Mouse (Mus musculus) intestine, embryonic 14.5 days (tissue): ENCODE data around the gene Smad3. TPM values are rescaled to one million over a fixed set of nuclear protein-coding genes. Genes with fewer than 3 reads are reported as not detected.

Experiments
- ATAC-seq: fragments of 200-750 bp; cut with Nextera tagmentation; replicated peaks from 2 replicates; pipeline ENCODE4 v1.8.0; 2017; ENCODE audit warnings: low read depth, moderate number of reproducible peaks, moderate TSS enrichment, moderate library complexity; ENCODE audit not compliant: low FRiP score, low TSS enrichment
- DNase-seq: peaks from one replicate; pipeline ENCODE4 v3.0.0-alpha.2; 2018; ENCODE audit warnings: low spot score
- H3K27ac ChIP-seq: fragments of 300-500 bp; sonication (generic); 2 replicates; pipeline ENCODE4 v1.5.1; 2014; ENCODE audit warnings: low read depth, mild to moderate bottlenecking, control low read depth
- H3K27me3 ChIP-seq: fragments of 300-500 bp; sonication (generic); replicated peaks from 2 replicates; pipeline ENCODE4 v1.6.1; 2014; ENCODE audit warnings: low read length, control low read depth; ENCODE audit not compliant: control insufficient read depth, insufficient read depth
- H3K36me3 ChIP-seq: fragments of 300-500 bp; sonication (generic); 2 replicates; pipeline ENCODE4 v1.6.1; 2014; ENCODE audit warnings: low read length, control low read depth; ENCODE audit not compliant: control insufficient read depth, insufficient read depth
- H3K4me1 ChIP-seq: fragments of 300-500 bp; sonication (generic); replicated peaks from 2 replicates; pipeline ENCODE4 v1.6.1; 2014; ENCODE audit warnings: low read length, control low read depth, mixed read lengths; ENCODE audit not compliant: control insufficient read depth, insufficient read depth
- H3K4me2 ChIP-seq: fragments of 300-500 bp; sonication (generic); 2 replicates; pipeline ENCODE4 v1.6.1; 2014; ENCODE audit warnings: low read length
- H3K4me3 ChIP-seq: fragments of 300-500 bp; sonication (generic); 2 replicates; pipeline ENCODE4 v1.5.1; 2014; ENCODE audit warnings: low read depth, low read length, control low read depth, mixed read lengths
- H3K9ac ChIP-seq: fragments of 300-500 bp; sonication (generic); 2 replicates; pipeline ENCODE4 v1.6.1; 2014; ENCODE audit warnings: mild to moderate bottlenecking, low read length
- H3K9me3 ChIP-seq: fragments of 300-500 bp; sonication (generic); 2 replicates; pipeline ENCODE4 v1.6.1; 2016; ENCODE audit warnings: low read length, control low read depth; ENCODE audit not compliant: control insufficient read depth
- WGBS: fragments of 180-500 bp; shearing (Covaris S2); extraction: QIAGEN DNeasy Blood & Tissue Kit; methylation state at CpG from one replicate; pipeline ENCODE4 v1.1.7; 2014; 5-methylcytosine and 5-hydroxymethylcytosine counted together
- polyA plus RNA-seq: library from polyadenylated mRNA; unstranded; fragments of >200 nt; fragmentation: Nextera tagmentation; extraction: Ambion mirVana; gene quantifications from 2 replicates; pipeline ENCODE4 v1.2.1, GENCODE M21; 2014

Gene Smad3
- polyA plus RNA-seq, 1 experiment from 2014 or later = 12.7 TPM

DNA sequence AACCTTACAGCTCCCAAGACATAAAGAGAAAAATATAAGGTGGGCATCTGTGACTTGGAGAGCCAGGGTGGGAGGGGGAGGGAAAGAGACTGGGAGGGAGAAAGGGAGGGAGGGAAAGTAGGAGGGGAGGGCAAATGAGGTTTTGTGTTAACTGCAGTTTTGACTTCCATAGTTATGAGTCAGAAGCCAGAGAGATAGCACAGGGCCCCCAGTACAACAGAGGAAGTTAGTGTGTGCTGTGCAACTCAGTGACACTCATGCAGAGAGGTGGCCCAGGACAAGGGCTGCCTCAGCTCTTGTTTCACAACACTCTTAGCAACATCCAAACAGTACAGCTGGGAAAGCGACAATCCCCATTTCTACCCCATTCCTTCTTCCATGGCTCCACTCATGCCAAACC, 79.7 kb downstream of the Smad3 start:
- no peak overlapping the region for H3K9ac ChIP-seq
- no peak for ATAC-seq
- no peak overlapping the region for H3K4me3 ChIP-seq
- H3K27me3 ChIP-seq = no peaks in the 10 kb centered on the region
- no peak for DNase-seq
- no peaks in the 10 kb centered on the region for H3K36me3 ChIP-seq
- no peaks in the 10 kb centered on the region for H3K9me3 ChIP-seq
- peaks cover 3% of the 10 kb centered on the region; the same call in 1 of the 2 replicates for H3K4me1 ChIP-seq
- 89% methylated on average over 1 of the region's 1 CpGs for WGBS
- no peak overlapping the region for H3K27ac ChIP-seq
- H3K4me2 ChIP-seq = no peak overlapping the region

DNA sequence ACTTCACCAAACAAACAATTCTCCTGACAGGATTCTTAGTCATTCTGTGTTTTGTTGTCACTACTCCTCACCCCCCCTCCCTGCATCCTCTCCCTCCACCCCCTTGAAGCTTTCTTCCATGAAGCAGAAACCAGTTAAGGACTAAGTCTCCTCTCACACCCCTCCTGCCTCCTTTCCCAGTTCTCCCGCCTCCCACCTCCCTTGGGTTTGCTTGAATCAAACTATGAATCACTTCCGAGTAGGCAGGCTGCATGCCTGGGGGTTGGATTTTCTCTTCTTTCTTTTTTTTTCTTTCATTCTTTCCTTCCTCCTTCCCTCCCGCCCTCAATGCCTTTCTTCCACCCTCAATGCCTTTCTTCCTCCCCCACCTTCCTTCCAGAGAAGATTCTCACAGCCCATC, 80.2 kb downstream of the Smad3 start:
- DNase-seq = no peak
- no peak overlapping the region for H3K4me2 ChIP-seq
- WGBS = 51% methylated on average over 3 of the region's 3 CpGs
- H3K4me1 ChIP-seq = peaks cover 7% of the 10 kb centered on the region; the same call in 1 of the 2 replicates
- no peaks in the 10 kb centered on the region for H3K36me3 ChIP-seq
- no peaks in the 10 kb centered on the region for H3K27me3 ChIP-seq
- H3K27ac ChIP-seq = no peak overlapping the region
- ATAC-seq = no peak
- no peak overlapping the region for H3K4me3 ChIP-seq
- H3K9ac ChIP-seq = no peak overlapping the region
- no peaks in the 10 kb centered on the region for H3K9me3 ChIP-seq

DNA sequence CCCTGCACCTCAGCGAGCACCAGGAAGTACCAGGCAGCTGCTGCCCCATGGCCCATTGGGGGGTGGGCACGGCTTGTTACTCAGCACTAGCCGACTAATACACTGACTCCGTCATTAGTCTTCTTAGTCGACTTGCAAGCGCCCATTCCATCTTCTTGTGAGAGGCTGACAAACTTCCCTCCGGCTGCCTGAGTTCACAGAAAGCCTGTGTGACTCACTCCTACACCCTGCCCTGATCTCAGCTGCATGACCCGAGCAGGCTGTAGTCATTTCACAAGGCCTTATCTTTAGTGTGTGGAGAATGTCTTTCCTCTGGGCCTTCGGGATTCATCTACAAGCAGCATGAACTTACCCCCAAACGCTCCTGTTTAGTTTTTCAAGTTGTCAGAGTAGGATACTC, 83.2 kb downstream of the Smad3 start:
- H3K9ac ChIP-seq = no peak overlapping the region
- H3K36me3 ChIP-seq = no peaks in the 10 kb centered on the region
- WGBS = 80% methylated on average over 10 of the region's 10 CpGs
- no peak overlapping the region for H3K27ac ChIP-seq
- peaks cover 3% of the 10 kb centered on the region; the same call in 1 of the 2 replicates for H3K9me3 ChIP-seq
- H3K4me2 ChIP-seq = no peak overlapping the region
- DNase-seq = no peak
- no peak overlapping the region for H3K4me3 ChIP-seq
- H3K27me3 ChIP-seq = no peaks in the 10 kb centered on the region
- no peak for ATAC-seq
- H3K4me1 ChIP-seq = peaks cover 11% of the 10 kb centered on the region; the same call in 1 of the 2 replicates

DNA sequence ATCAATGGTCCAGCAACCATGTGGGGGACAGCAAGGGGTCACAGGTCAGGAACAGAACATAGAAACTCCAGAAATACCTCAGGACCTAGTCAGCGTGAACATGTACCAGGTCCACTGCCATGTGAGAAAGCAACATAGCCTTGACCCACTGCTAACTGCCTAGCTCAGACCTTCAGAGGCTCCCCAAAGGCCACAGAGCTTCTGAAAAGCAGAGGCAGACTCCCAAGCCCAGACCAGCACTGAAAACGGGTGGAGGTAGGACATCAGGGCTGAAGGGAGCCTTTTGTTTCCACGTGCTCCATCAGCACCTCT, 84.3 kb downstream of the Smad3 start:
- Histone ChIP-seq H3K9me3 (peaks cover 3% of the 10 kb centered on the region; the same call in 1 of the 2 replicates), H3K4me2 (no peak overlapping the region), H3K9ac (no peak overlapping the region), H3K27me3 (no peaks in the 10 kb centered on the region), H3K36me3 (no peaks in the 10 kb centered on the region), H3K4me1 (peaks cover 18% of the 10 kb centered on the region; the same call in 1 of the 2 replicates), H3K27ac (no peak overlapping the region), H3K4me3 (no peak overlapping the region)
- WGBS = 87% methylated on average over 3 of the region's 3 CpGs
- ATAC-seq (no peak), DNase-seq (no peak)

DNA sequence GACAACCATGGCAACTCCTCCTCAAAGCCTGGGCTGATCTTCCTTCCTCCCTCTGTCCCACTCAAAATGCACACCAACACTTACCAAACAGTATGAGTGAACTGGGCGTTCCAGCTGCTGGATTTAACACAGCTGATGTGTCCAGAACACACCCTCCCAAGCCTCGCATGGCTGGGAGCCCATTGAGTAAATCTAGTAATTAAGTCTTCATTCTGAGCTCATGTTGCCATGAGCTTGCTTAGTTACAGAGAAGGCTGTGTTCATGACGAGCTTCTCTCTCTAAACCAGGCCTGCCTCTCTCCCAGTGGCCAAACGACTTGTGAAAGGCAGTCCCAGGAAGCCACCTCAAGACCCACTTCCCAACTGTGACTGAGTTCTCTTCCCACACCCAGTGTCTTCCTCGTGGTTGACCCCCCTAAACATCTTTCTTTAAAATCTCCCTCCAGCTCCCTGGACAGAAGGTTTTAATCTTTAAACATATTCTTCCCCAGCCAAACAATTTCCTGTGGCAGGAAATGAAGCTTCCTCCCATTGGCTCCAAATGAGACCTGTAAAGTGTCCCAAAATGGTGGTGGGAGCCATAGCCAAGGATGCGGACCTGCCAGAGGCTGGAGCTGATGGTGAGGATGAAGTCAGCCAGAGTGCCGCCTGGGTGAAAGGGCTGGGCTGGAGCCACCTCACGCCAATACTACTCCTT, 84.8 kb downstream of the Smad3 start:
- Histone ChIP-seq H3K4me1 (peaks cover 18% of the 10 kb centered on the region; the same call in 1 of the 2 replicates), H3K4me3 (no peak overlapping the region), H3K9ac (no peak overlapping the region), H3K27ac (no peak overlapping the region), H3K4me2 (no peak overlapping the region), H3K27me3 (no peaks in the 10 kb centered on the region), H3K36me3 (no peaks in the 10 kb centered on the region), H3K9me3 (peaks cover 3% of the 10 kb centered on the region; the same call in 1 of the 2 replicates)
- DNase-seq (no peak), ATAC-seq (no peak)
- 60% methylated on average over 8 of the region's 8 CpGs for WGBS

DNA sequence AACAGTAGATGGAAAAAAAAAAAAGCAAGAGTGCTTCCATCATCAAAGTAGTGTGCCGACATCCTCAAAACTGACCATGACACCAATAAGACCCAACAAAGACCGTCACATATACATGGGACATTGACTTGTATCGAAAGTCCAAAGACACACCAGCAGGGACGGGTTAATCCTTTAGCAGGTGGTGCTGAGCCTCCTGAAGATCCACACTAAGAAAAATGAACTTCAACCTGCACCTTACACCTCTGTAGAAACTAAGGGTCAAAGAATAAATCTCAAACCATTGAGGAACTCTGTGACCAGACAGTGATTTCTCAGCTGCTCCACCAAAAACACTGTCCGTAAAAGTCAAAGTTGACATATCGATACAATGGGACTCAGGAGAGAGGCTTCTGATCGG, 88.0 kb downstream of the Smad3 start:
- Histone ChIP-seq H3K27ac (no peak overlapping the region), H3K9me3 (peaks cover 3% of the 10 kb centered on the region; the same call in 1 of the 2 replicates), H3K36me3 (peaks cover 8% of the 10 kb centered on the region; the same call in 1 of the 2 replicates), H3K4me1 (peaks cover 35% of the 10 kb centered on the region), H3K9ac (no peak overlapping the region), H3K4me3 (no peak overlapping the region), H3K27me3 (no peaks in the 10 kb centered on the region), H3K4me2 (no peak overlapping the region)
- DNase-seq (no peak), ATAC-seq (no peak)
- WGBS = 99% methylated on average over 7 of the region's 7 CpGs

DNA sequence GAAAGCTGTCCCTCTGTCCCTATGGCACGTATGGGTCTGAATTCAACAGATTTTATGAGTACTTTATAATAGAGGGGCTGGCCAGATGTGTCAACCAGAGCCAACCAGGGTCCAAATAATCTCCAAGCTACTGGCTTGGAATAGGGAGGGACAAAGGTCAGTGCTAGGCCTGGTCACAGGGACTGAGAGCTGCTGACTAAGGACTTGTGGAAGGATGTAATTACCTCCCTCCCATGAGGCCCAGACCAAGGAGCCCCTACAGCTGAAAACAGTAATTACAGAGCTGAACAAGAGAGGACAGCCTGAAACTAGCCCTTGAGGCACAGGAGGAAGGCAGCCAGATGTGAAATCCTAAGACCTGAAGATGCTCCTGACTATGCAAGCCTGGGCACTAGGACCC, 89.2 kb downstream of the Smad3 start:
- Histone ChIP-seq H3K27me3 (no peaks in the 10 kb centered on the region), H3K9ac (no peak overlapping the region), H3K4me2 (no peak overlapping the region), H3K9me3 (peaks cover 3% of the 10 kb centered on the region; the same call in 1 of the 2 replicates), H3K36me3 (peaks cover 11% of the 10 kb centered on the region; the same call in 1 of the 2 replicates), H3K4me1 (peaks cover 40% of the 10 kb centered on the region), H3K4me3 (no peak overlapping the region), H3K27ac (no peak overlapping the region)
- WGBS = 75% methylated on average over 1 of the region's 1 CpGs
- no peak for ATAC-seq
- DNase-seq = no peak

DNA sequence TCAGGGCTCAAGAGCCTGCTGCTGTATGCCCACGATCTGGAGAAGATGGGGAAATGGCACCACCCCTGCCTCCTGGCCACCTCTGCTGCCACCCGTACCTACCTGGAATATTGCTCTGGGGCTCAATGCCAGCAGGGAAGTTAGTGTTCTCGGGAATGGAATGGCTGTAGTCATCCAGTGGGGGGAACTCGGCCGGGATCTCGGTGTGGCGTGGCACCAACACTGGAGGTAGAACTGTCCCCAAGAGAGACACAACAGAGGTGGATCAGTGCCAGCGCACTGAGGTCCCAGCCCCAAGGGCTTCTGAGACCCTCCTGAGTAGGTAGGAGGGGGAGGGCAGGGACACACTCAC, 90.4 kb downstream of the Smad3 start:
- Histone ChIP-seq H3K4me3 (no peak overlapping the region), H3K27me3 (no peaks in the 10 kb centered on the region), H3K36me3 (peaks cover 16% of the 10 kb centered on the region; the same call in 1 of the 2 replicates), H3K9me3 (peaks cover 3% of the 10 kb centered on the region; the same call in 1 of the 2 replicates), H3K9ac (no peak overlapping the region), H3K27ac (no peak overlapping the region), H3K4me1 (peaks cover 30% of the 10 kb centered on the region), H3K4me2 (no peak overlapping the region)
- ATAC-seq (no peak), DNase-seq (no peak)
- WGBS = 83% methylated on average over 8 of the region's 8 CpGs
